10 mouse cellular contexts compared by ENCODE assay signal in genomic region chr1:156230339-156231089, GRCm38 (mm10). TPM values are rescaled to one million over a fixed set of nuclear protein-coding genes. Genes with fewer than 3 reads are reported as not detected.
A peak's percentile ranks its signal among the peaks of the same experiment; 100 is the strongest.
DNase-seq lines count a peak whose midpoint lies in the region; ATAC-seq lines count a peak whose summit lies in the region.
"Had no signal": no experiment of that assay in that cellular context is flagged by ENCODE, and none has a peak within 500 bp of the region (broad histone marks: within the 10 kb centered on the region; RNA-seq: fewer than 3 reads in every experiment).

No protein-coding gene starts in this region.

- no peaks in the 10 kb centered on the region for H3K36me3 ChIP-seq in heart, embryonic 12.5 days

- 34% methylated on average over 9 of the region's 9 CpGs for WGBS in heart, embryonic 12.5 days

- no peak overlapping the region for H3K4me3 ChIP-seq in heart, embryonic 12.5 days

- no peak overlapping the region for H3K9ac ChIP-seq in heart, embryonic 12.5 days

- no peaks in the 10 kb centered on the region for H3K27me3 ChIP-seq in heart, embryonic 12.5 days (replicated peaks)

- H3K9me3 ChIP-seq in heart, embryonic 12.5 days (replicated peaks) = 0 out of 2 replicates have a peak, but pooled peaks cover 3% of the 10 kb centered on the region

- ATAC-seq in heart, embryonic 12.5 days (ENCODE audit: insufficient number of reproducible peaks, low FRiP score) = peak; percentile 63

- peaks cover 22% of the 10 kb centered on the region for H3K4me1 ChIP-seq in heart, embryonic 12.5 days (replicated peaks)

- DNase-seq in NIH3T3 (ENCODE audit: low read depth) = peak; percentile 15
- DNase-seq in embryo, embryonic 9.5 days (ENCODE audit: extremely low spot score) = peak; percentile 62
- DNase-seq in kidney, postnatal 4 days = peak; percentile 55 to 65
- peak; percentile 70 for DNase-seq in retina, postnatal 1 day
- DNase-seq in layer of hippocampus, postnatal 14 days (ENCODE audit: low spot score in 2 of 2) = no peak
- DNase-seq in urinary bladder, postnatal 4 days (ENCODE audit: low spot score in 2 of 2) = no peak
- no peak for DNase-seq in frontal cortex, postnatal 25 days (ENCODE audit: low spot score in 2 of 2)

- peak overlapping the region; percentile 8; the same call in 1 of the 2 replicates for H3K4me2 ChIP-seq in heart, embryonic 12.5 days

- H3K27ac ChIP-seq in heart, embryonic 12.5 days (ENCODE audit: poor library complexity, severe bottlenecking) = peak overlapping the region; percentile 55

RNA-seq across cellular contexts. Expression of gene Fam163a, which starts 25.7 kb away (rescaled TPM):
- 3.0 and 3.6 TPM in 2 replicates for polyA plus RNA-seq in heart, embryonic 12.5 days (2016; fragmentation: Nextera tagmentation; extraction: Ambion mirVana)
- total RNA-seq in layer of hippocampus, postnatal 14 days (2021) = 10 to 100 TPM; 27.1 to 29.2 TPM
- total RNA-seq: MEL had no signal
- polyA plus RNA-seq: gonadal fat pad, adult 2 months had no signal

Comparison
In these comparisons a context has a peak if more than half of its experiments do, and no peak if none do; other contexts are left out.
1. DNase-seq: peak in NIH3T3 (single experiment), embryo, embryonic 9.5 days (single experiment), kidney, postnatal 4 days (2 of 2) and retina, postnatal 1 day (single experiment); none in layer of hippocampus, postnatal 14 days (0 of 2), urinary bladder, postnatal 4 days (0 of 2) and frontal cortex, postnatal 25 days (0 of 2).